Mouse (Mus musculus): ENCODE measurements around the gene Gm9887. TPM values are rescaled to one million over a fixed set of nuclear protein-coding genes. Genes with fewer than 3 reads are reported as not detected.
"Not testable (repeated sequence)": the region's sequence is repeated elsewhere in the genome, so short reads cannot be mapped to it uniquely, and the experiment has no call there.

Gm9887 gene
- polyA plus RNA-seq, 1 experiment, result not detected

DNA sequence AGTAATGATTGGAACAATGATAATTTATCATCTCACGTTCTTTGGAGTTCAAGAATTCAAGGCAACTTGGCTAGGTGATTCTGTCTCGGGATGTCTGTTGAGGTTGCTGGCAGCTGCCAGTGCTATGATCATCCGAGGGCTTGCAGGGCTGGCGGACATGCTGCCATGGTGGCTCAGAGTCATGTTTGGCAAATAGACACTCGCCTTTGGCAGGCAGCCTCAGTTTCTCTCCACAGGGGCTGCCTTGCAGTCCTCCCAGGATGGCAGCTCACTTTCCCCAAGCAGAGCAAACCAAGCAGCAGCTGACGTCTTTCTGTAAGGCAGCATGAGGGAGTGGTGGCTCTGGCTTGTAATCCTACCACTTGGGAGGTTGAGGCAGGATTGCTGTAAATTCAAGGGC lies 22.2 kb upstream of the Gm9887 start:
- Histone ChIP-seq H3K4me1 (ENCODE audit: control insufficient read depth, insufficient read depth, low read length) (no peaks in the 10 kb centered on the region; the same call in 1 of the 2 replicates), H3K4me3 (replicated peaks; ENCODE audit: control insufficient read depth, low read depth, low read length) (no peak overlapping the region), H3K27ac (ENCODE audit: control insufficient read depth, insufficient read depth, low read depth, low read length, poor library complexity) (no peak overlapping the region)
- no peak for TF ChIP-seq POLR2A (IDR thresholded peaks at IDR 0.05; ENCODE audit: borderline replicate concordance, control insufficient read depth, low read depth, low read length)
- no peak for TF ChIP-seq CTCF (IDR thresholded peaks at IDR 0.05; ENCODE audit: control insufficient read depth, insufficient read depth, low read length)
- WGBS, result 91% methylated on average over 6 of the region's 6 CpGs

DNA sequence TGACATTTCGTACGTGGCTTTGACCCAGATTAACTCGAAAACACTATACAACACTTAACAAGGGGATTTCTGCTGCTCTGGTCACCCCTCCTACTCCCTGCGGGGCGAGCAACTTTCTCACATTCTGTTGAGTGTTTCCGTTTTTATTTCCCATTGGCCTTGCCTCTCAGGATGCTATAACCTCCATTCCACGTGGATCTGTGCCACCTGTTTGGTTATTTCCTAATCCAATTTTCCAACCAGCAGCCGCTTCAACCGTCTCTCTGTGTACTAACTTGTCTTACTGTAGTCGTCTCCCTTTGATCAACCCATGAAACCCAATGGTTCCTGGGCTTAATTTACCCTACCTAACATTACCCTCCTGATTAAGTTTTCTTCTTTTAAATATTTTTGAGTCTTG lies 20.8 kb upstream of the Gm9887 start:
- WGBS, result 83% methylated on average over 10 of the region's 10 CpGs
- Histone ChIP-seq H3K4me1 (ENCODE audit: control insufficient read depth, insufficient read depth, low read length) (no peaks in the 10 kb centered on the region; the same call in 1 of the 2 replicates), H3K4me3 (replicated peaks; ENCODE audit: control insufficient read depth, low read depth, low read length) (no peak overlapping the region), H3K27ac (ENCODE audit: control insufficient read depth, insufficient read depth, low read depth, low read length, poor library complexity) (no peak overlapping the region)
- TF ChIP-seq CTCF (IDR thresholded peaks at IDR 0.05; ENCODE audit: control insufficient read depth, insufficient read depth, low read length) (no peak), POLR2A (IDR thresholded peaks at IDR 0.05; ENCODE audit: borderline replicate concordance, control insufficient read depth, low read depth, low read length) (no peak)

DNA sequence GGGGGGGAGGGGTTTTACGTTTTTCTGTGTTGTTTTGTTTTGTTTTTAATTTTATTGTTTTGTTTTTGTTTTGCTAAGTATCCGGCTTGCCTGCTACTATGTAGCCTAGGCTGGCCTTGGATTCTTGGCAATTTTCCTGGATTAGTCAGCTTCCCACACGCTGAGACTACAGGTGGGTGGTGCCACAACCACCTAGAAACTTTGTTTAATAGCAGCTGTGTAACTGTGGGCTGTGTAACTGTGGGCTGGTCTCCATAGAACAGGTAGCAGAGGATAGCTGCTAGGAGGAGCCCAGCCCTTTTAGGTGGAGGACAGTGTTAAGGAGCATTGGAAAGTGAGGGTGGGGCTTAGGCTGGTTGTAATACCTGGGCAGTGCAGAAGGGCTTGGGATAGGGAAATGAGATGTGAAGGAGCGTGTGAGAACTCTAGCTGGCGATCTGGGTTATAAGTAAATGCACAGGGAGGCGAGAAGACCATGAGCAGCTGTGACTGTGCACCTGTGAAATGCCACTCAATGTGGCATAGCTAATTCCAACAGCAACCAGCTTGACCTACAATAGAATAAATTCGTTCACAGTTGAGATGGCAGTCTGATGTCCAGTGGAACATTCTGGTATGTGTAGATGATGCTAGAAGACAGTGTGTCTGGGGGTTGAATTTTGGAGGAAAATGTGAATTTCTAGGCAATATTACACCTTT lies 17.9 kb upstream of the Gm9887 start:
- no peak overlapping the region for H3K4me3 ChIP-seq (replicated peaks; ENCODE audit: control insufficient read depth, low read depth, low read length)
- no peaks in the 10 kb centered on the region; the same call in 1 of the 2 replicates for H3K4me1 ChIP-seq (ENCODE audit: control insufficient read depth, insufficient read depth, low read length)
- no peak overlapping the region for H3K27ac ChIP-seq (ENCODE audit: control insufficient read depth, insufficient read depth, low read depth, low read length, poor library complexity)
- WGBS, result 76% methylated on average over 7 of the region's 7 CpGs
- TF ChIP-seq CTCF (IDR thresholded peaks at IDR 0.05; ENCODE audit: control insufficient read depth, insufficient read depth, low read length), result no peak
- no peak for TF ChIP-seq POLR2A (IDR thresholded peaks at IDR 0.05; ENCODE audit: borderline replicate concordance, control insufficient read depth, low read depth, low read length)

DNA sequence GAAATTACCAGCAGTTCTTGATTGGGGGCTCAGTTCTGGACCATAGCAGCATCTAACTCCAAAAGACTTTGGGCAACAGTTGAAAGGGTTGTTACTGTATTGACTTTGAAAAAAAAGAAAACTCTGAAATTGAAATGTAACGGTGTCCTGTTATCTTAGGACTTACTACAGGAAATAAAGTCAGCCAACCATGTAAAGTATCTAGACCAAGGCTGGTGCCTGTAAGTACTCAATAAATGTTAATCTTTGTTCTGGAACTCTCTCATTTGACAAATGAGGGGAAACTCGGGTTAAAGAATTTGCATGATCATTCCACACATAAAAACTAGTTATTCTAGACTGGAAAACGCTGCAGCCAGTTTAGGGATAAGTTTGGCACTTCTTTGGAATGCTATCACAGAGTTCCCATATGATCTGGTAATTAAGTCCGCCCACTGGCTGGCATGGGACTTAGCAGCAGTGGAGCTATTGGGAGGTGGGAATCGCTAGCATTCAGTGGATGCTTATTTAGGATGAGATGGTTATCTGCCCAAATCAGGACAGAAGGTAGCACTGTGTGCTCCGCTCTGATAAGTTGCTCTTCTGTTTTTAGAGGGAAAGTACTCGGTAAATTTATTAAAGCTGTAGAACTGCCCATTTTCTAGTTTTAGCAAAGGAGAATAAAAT lies 17.1 kb upstream of the Gm9887 start:
- no peak for TF ChIP-seq POLR2A (IDR thresholded peaks at IDR 0.05; ENCODE audit: borderline replicate concordance, control insufficient read depth, low read depth, low read length)
- H3K27ac ChIP-seq (ENCODE audit: control insufficient read depth, insufficient read depth, low read depth, low read length, poor library complexity), result no peak overlapping the region
- 65% methylated on average over 7 of the region's 7 CpGs for whole genome bisulfite sequencing
- no peaks in the 10 kb centered on the region; the same call in 1 of the 2 replicates for H3K4me1 ChIP-seq (ENCODE audit: control insufficient read depth, insufficient read depth, low read length)
- no peak overlapping the region for H3K4me3 ChIP-seq (replicated peaks; ENCODE audit: control insufficient read depth, low read depth, low read length)

DNA sequence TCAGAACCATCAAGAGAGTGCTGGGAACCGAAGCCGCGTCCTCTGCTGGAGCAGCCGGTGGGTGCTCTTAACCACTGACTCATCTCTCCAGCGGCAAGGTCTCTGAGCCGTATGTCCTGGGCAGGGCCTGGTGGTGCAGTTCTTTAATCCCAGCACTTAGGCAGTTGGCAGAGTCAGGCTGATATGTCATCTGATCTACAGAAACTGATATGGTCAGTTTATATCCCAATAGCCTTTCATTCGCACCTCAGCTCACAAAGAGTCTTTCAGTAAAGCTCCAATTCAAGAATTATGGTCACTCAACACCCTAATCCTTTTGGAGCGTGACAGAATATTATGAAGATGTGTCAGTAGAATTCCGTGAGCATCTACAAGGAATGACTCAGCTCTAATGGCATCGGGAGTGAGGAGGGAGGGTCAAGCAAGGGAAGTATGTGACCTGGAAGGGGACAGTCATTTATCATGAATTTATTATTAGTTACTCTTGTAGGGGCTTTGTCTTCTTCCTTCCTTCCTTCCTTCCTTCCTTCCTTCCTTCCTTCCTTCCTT lies 16.1 kb upstream of the Gm9887 start:
- no peak overlapping the region for H3K4me3 ChIP-seq (replicated peaks; ENCODE audit: control insufficient read depth, low read depth, low read length)
- no peak for TF ChIP-seq POLR2A (IDR thresholded peaks at IDR 0.05; ENCODE audit: borderline replicate concordance, control insufficient read depth, low read depth, low read length)
- TF ChIP-seq CTCF (IDR thresholded peaks at IDR 0.05; ENCODE audit: control insufficient read depth, insufficient read depth, low read length), result no peak
- 91% methylated on average over 10 of the region's 10 CpGs for WGBS
- H3K4me1 ChIP-seq (ENCODE audit: control insufficient read depth, insufficient read depth, low read length), result no peaks in the 10 kb centered on the region; the same call in 1 of the 2 replicates
- H3K27ac ChIP-seq (ENCODE audit: control insufficient read depth, insufficient read depth, low read depth, low read length, poor library complexity), result no peak overlapping the region

DNA sequence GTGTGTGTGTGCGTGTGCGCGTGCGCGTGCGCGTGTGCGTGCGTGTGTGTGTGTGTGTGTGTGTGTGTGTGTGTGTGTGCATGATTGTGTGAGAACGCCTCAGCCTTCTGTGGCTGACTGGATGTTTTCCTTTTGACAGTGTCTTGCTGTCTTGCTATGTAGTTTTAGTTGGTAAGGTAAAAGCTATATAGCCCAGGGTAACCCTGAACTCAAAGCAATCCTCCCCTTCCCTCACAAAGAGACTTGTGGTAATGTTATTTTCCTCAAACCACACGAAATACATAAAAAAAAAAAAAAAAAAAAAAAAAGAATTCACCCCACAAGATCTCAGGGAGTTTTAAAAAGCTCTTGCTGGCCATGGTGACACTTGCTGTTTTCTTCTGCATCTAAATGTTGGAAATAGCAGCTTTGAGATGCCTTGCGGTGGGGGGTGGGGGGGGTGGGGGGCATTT lies 14.0 kb upstream of the Gm9887 start:
- 67% methylated on average over 12 of the region's 12 CpGs for WGBS
- not testable (repeated sequence) for H3K27ac ChIP-seq (ENCODE audit: control insufficient read depth, insufficient read depth, low read depth, low read length, poor library complexity); H3K4me3 ChIP-seq (replicated peaks; ENCODE audit: control insufficient read depth, low read depth, low read length); H3K4me1 ChIP-seq (ENCODE audit: control insufficient read depth, insufficient read depth, low read length)

DNA sequence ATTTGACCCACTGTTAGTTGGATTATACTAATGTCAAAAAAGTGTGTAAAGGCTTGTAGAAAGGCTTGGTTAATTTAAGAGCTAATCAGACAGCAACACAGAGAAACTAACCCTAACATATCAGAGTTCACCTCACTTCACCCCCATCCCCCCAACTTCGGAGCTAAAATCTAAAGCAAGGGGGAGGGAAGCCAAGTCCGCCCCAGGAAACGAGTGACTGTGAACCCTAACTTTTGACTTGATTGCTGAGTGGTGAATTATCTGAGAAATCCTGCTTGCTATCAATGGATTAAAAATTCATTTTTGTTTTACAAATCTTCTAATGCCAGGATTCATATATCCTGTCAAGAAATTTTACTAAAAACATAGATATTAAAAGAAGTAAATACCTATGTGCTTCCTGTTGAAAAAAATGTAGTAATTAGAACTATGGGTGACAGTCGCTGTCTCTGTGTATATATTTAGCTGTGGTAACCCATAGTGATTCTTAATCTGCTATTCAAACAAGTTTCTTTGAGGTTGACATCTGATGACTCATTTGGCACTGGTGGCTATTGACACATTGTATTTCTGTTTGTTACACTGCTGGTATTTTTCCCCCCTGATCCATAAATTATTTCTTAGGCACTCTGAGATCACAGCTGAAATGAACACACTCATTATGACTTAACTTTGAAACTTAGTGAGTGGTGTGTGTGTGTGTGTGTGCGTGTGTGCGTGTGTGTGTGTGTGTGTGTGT lies 13.5 kb upstream of the Gm9887 start:
- no peak overlapping the region; the same call in 1 of the 2 replicates for H3K27ac ChIP-seq (ENCODE audit: control insufficient read depth, insufficient read depth, low read depth, low read length, poor library complexity)
- H3K4me3 ChIP-seq (replicated peaks; ENCODE audit: control insufficient read depth, low read depth, low read length), result no peak overlapping the region
- no peak for TF ChIP-seq CTCF (IDR thresholded peaks at IDR 0.05; ENCODE audit: control insufficient read depth, insufficient read depth, low read length)
- TF ChIP-seq POLR2A (IDR thresholded peaks at IDR 0.05; ENCODE audit: borderline replicate concordance, control insufficient read depth, low read depth, low read length), result no peak
- no peaks in the 10 kb centered on the region; the same call in 1 of the 2 replicates for H3K4me1 ChIP-seq (ENCODE audit: control insufficient read depth, insufficient read depth, low read length)
- WGBS, result 59% methylated on average over 6 of the region's 6 CpGs

DNA sequence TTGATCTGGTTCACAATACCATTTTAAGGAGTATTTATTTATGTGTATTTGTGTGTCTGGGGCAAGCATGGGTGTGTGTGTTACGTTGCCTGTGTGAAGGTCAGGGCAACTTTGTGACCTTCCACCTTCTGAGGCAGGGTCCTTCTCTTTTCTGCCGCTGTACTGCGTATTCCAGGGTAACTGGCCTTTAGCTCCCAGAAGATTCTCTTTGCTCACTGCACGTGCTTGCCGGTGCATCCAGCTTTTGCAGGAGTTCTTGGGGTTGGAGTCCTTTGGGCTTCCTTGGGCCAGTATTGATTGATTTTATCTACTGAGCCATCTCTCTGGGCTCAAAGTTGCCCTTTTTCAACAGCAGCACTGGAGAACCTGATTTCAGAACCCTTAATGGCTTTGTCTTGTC lies 12.3 kb upstream of the Gm9887 start:
- Histone ChIP-seq H3K27ac (ENCODE audit: control insufficient read depth, insufficient read depth, low read depth, low read length, poor library complexity) (no peak overlapping the region), H3K4me3 (replicated peaks; ENCODE audit: control insufficient read depth, low read depth, low read length) (no peak overlapping the region), H3K4me1 (ENCODE audit: control insufficient read depth, insufficient read depth, low read length) (no peaks in the 10 kb centered on the region; the same call in 1 of the 2 replicates)
- TF ChIP-seq POLR2A (IDR thresholded peaks at IDR 0.05; ENCODE audit: borderline replicate concordance, control insufficient read depth, low read depth, low read length) (no peak), CTCF (IDR thresholded peaks at IDR 0.05; ENCODE audit: control insufficient read depth, insufficient read depth, low read length) (no peak)
- 95% methylated on average over 5 of the region's 5 CpGs for WGBS
